Mouse (Mus musculus): Measurements from ENCODE around the gene Tmem41b.

GRCm38 (mm10) chr7:110030342-110030741 lies 43.6 kb upstream of the Tmem41b start:
- TF ChIP-seq GATA1 (IDR thresholded peaks at IDR 0.05; ENCODE audit: low read length): no peak
- no peak for TF ChIP-seq TAL1 (IDR thresholded peaks at IDR 0.05; ENCODE audit: low read length)

Measured in erythroblast, embryonic 14.5 days (primary cell).